13 mouse cellular contexts compared by ENCODE assay signal in the genomic region with DNA sequence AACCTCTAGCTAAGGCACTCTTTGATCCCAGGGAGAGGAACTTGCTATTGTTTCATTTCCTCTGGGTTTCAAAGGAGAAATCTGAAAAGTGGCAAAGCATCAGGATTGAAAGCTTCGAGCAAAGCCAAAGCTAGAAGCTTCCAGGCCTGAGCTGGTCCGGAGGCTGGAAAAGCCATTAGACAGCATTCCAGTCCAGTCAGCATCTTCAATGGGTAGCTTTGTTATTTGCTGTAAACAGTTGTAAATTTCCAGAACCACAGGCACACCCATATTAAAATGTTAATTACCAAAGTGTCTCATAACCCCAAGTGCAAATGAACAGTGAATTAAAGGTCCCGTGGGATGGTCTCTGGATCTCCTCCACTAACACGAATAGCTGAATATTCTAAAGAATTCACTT. TPM values are rescaled to one million over a fixed set of nuclear protein-coding genes. Genes with fewer than 3 reads are reported as not detected.
DNase-seq lines count a peak whose midpoint lies in the region; ATAC-seq and TF ChIP-seq lines count a peak whose summit lies in the region.
"Had no signal": no experiment of that assay in that cellular context is flagged by ENCODE, and none has a peak within 500 bp of the region (broad histone marks: within the 10 kb centered on the region; RNA-seq: fewer than 3 reads in every experiment).

No protein-coding gene starts in this region.

- peaks cover 2% of the 10 kb centered on the region; the same call in 1 of the 2 replicates for H3K36me3 ChIP-seq in liver, embryonic 11.5 days (ENCODE audit: control insufficient read depth, insufficient read depth, low read length)
- peaks cover 4% of the 10 kb centered on the region; the same call in 1 of the 2 replicates for H3K36me3 ChIP-seq in hindbrain, embryonic 16.5 days (ENCODE audit: control insufficient read depth, insufficient read depth, low read length)

- no peak overlapping the region for H3K4me2 ChIP-seq in liver, embryonic 11.5 days
- no peak overlapping the region for H3K4me2 ChIP-seq in hindbrain, embryonic 16.5 days (ENCODE audit: low read length)

- no peaks in the 10 kb centered on the region for H3K9me3 ChIP-seq in liver, embryonic 11.5 days (ENCODE audit: control insufficient read depth, low read length)
- H3K9me3 ChIP-seq in hindbrain, embryonic 16.5 days (ENCODE audit: control insufficient read depth, low read length), result no peaks in the 10 kb centered on the region

- 80% methylated on average over 4 of the region's 4 CpGs for WGBS in liver, embryonic 11.5 days
- 30% methylated on average over 4 of the region's 4 CpGs for WGBS in hindbrain, embryonic 16.5 days
- 25% methylated on average over 4 of the region's 4 CpGs for WGBS in olfactory bulb, adult 2 months

- peak; percentile 41 for DNase-seq in gastrocnemius, adult 2 months
- DNase-seq in gastrocnemius, postnatal 14 days, result no peak
- DNase-seq in liver, embryonic 11.5 days (ENCODE audit: low spot score), result peak; percentile 18
- DNase-seq in liver, result no peak
- no peak for DNase-seq in thymus, postnatal 36 days
- no peak for DNase-seq in yolk sac, embryonic 10.5 days (ENCODE audit: low spot score)
- DNase-seq: B cell, adult 2 months; cerebellum, adult 18-20 months; layer of hippocampus, postnatal 36 days; lung, postnatal 14 days had no signal

- peak overlapping the region; percentile 1 for H3K4me3 ChIP-seq in gastrocnemius, adult 2 months
- no peak overlapping the region for H3K4me3 ChIP-seq in liver, embryonic 11.5 days (ENCODE audit: low read depth, low read length)
- H3K4me3 ChIP-seq in hindbrain, embryonic 16.5 days (ENCODE audit: low read length), result no peak overlapping the region
- no peak overlapping the region for H3K4me3 ChIP-seq in olfactory bulb, adult 2 months (ENCODE audit: insufficient read depth, low read depth, low read length)

- peak overlapping the region; percentile 97 for H3K27ac ChIP-seq in gastrocnemius, adult 2 months
- H3K27ac ChIP-seq in liver, embryonic 11.5 days (ENCODE audit: low read depth, low read length), result no peak overlapping the region
- peak overlapping the region; percentile 72; the same call in 1 of the 2 replicates for H3K27ac ChIP-seq in hindbrain, embryonic 16.5 days (ENCODE audit: low read depth, low read length)
- 0 out of 2 replicates have a peak overlapping the region, but pooled peaks have one; percentile 48 for H3K27ac ChIP-seq in olfactory bulb, adult 2 months (ENCODE audit: insufficient read depth, low read depth, low read length)

- no peak for ATAC-seq in liver, embryonic 11.5 days (replicated peaks; ENCODE audit: low FRiP score)
- no peak for ATAC-seq in hindbrain, embryonic 16.5 days
- ATAC-seq: activated CD4-positive, CD25-positive, alpha-beta regulatory T cell, adult 4 months had no signal

- no peak for TF ChIP-seq CTCF in gastrocnemius, adult 2 months (IDR thresholded peaks at IDR 0.05)
- TF ChIP-seq CTCF in olfactory bulb, adult 2 months (IDR thresholded peaks at IDR 0.05; ENCODE audit: insufficient read depth, low read depth, low read length), result no peak

- H3K27me3 ChIP-seq in liver, embryonic 11.5 days (replicated peaks; ENCODE audit: control insufficient read depth, insufficient read depth, low read length), result no peaks in the 10 kb centered on the region
- no peaks in the 10 kb centered on the region for H3K27me3 ChIP-seq in hindbrain, embryonic 16.5 days (replicated peaks; ENCODE audit: control insufficient read depth, insufficient read depth, low read length)

- H3K4me1 ChIP-seq in liver, embryonic 11.5 days (replicated peaks; ENCODE audit: control insufficient read depth, insufficient read depth, low read length), result peaks cover 41% of the 10 kb centered on the region
- H3K4me1 ChIP-seq in hindbrain, embryonic 16.5 days (ENCODE audit: control insufficient read depth, insufficient read depth, low read depth, low read length), result peaks cover 45% of the 10 kb centered on the region
- H3K4me1 ChIP-seq in olfactory bulb, adult 2 months (ENCODE audit: control insufficient read depth, insufficient read depth, low read length), result peaks cover 16% of the 10 kb centered on the region

- H3K9ac ChIP-seq in liver, embryonic 11.5 days (ENCODE audit: low read depth, low read length), result no peak overlapping the region
- H3K9ac ChIP-seq in hindbrain, embryonic 16.5 days (ENCODE audit: low read depth, low read length), result no peak overlapping the region

- TF ChIP-seq POLR2A in olfactory bulb, adult 2 months (IDR thresholded peaks at IDR 0.05; ENCODE audit: insufficient read depth, low read depth, low read length), result no peak

- intact Hi-C loops in gastrocnemius, adult 2 months (cut with DNase I), result no loop called here
- intact Hi-C loops in gastrocnemius, postnatal 14 days (cut with DNase I; ENCODE audit: low total_unique reads), result no loop called here

RNA-seq across cellular contexts. Expression of gene Kmt2e, which starts 21.2 kb away (rescaled TPM):
- total RNA-seq in gastrocnemius, adult 2 months (2021), result 10 to 100 TPM; 26.4 to 28.4 TPM
- 10 to 100 TPM; 25.2 to 27.1 TPM for total RNA-seq in gastrocnemius, postnatal 14 days (2021)
- 57.7 and 59.5 TPM in 2 replicates for polyA plus RNA-seq in liver, embryonic 11.5 days (2014; fragmentation: Nextera tagmentation; extraction: Ambion mirVana)
- 139 and 143 TPM in 2 replicates for polyA plus RNA-seq in hindbrain, embryonic 16.5 days (2015; fragmentation: Nextera tagmentation; extraction: Ambion mirVana)
- polyA plus RNA-seq in olfactory bulb, adult 2 months (2012; ENCODE audit: insufficient read depth, insufficient read length, low replicate concordance, missing spikeins), result 94.8 and 315 TPM in 2 replicates

Comparison
In these comparisons a context has a peak if more than half of its experiments do, and no peak if none do; other contexts are left out.
1. DNase-seq: peak in gastrocnemius, adult 2 months (single experiment) and liver, embryonic 11.5 days (single experiment); none in gastrocnemius, postnatal 14 days (single experiment), liver (single experiment), thymus, postnatal 36 days (0 of 2) and yolk sac, embryonic 10.5 days (single experiment).